27 mouse cellular contexts compared by ENCODE assay signal in the genomic region with DNA sequence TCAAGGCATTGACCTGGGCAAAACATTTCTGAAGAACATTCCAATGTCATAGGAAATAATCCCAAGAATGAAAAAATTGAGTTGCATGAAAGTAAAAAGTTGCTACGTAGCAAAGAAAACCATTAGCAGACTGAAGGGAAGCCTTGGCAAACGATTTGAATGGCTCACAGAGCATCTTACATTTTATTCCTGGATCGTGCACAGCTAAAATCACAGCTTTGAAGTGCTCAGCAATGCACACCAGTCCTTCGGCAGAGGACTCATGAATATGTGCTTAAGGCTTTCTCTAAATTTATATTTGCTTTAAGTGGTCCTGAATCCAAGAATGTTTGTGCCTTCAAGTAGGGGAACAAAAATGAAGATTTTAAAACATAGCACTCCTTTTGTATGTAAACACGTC.
"Had no signal": no experiment of that assay in that cellular context is flagged by ENCODE, and none has a peak within 500 bp of the region (broad histone marks: within the 10 kb centered on the region; RNA-seq: fewer than 3 reads in every experiment).

No protein-coding gene starts in this region.

- H3K4me3 ChIP-seq: embryonic facial prominence, embryonic 10.5 days; embryonic facial prominence, embryonic 12.5 days; embryonic facial prominence, embryonic 13.5 days; embryonic facial prominence, embryonic 15.5 days; erythroblast, embryonic 14.5 days; forebrain, embryonic 10.5 days; forebrain, embryonic 13.5 days; forebrain, embryonic 15.5 days; gastrocnemius, adult 2 months; heart, adult 2 months had no signal

- DNase-seq: cerebellum, adult 18-20 months; cerebellum, adult 2 months; cerebellum, adult 8-10 months; cerebellum, adult 9-10 months; cerebellum, adult 9-11 months; cerebellum, postnatal 10 days; cerebellum, postnatal 14 days; cerebellum, postnatal 25 days; cerebellum, postnatal 36 days; embryo, embryonic 11 days; gastrocnemius, adult 2 months; gastrocnemius, postnatal 10 days; gastrocnemius, postnatal 14 days; gastrocnemius, postnatal 25 days; gastrocnemius, postnatal 36 days; heart, adult 18-20 months; heart, adult 2 months had no signal

- H3K9ac ChIP-seq: embryonic facial prominence, embryonic 12.5 days; embryonic facial prominence, embryonic 13.5 days; embryonic facial prominence, embryonic 15.5 days; forebrain, embryonic 13.5 days; forebrain, embryonic 15.5 days had no signal

- ATAC-seq: forebrain, embryonic 13.5 days; forebrain, embryonic 14.5 days; forebrain, embryonic 15.5 days; forebrain, embryonic 16.5 days had no signal

- H3K4me1 ChIP-seq: embryonic facial prominence, embryonic 10.5 days; embryonic facial prominence, embryonic 12.5 days; forebrain, embryonic 10.5 days had no signal

- H3K9me3 ChIP-seq: embryonic facial prominence, embryonic 10.5 days; embryonic facial prominence, embryonic 12.5 days; embryonic facial prominence, embryonic 13.5 days; embryonic facial prominence, embryonic 15.5 days; forebrain, embryonic 10.5 days; forebrain, embryonic 13.5 days; forebrain, embryonic 15.5 days had no signal

- H3K36me3 ChIP-seq: embryonic facial prominence, embryonic 10.5 days; embryonic facial prominence, embryonic 12.5 days; embryonic facial prominence, embryonic 13.5 days; embryonic facial prominence, embryonic 15.5 days; forebrain, embryonic 10.5 days; forebrain, embryonic 15.5 days had no signal

- H3K27me3 ChIP-seq: embryonic facial prominence, embryonic 12.5 days; embryonic facial prominence, embryonic 15.5 days; forebrain, embryonic 13.5 days; forebrain, embryonic 15.5 days had no signal

- H3K4me2 ChIP-seq: embryonic facial prominence, embryonic 12.5 days; embryonic facial prominence, embryonic 13.5 days; embryonic facial prominence, embryonic 15.5 days; forebrain, embryonic 13.5 days; forebrain, embryonic 15.5 days had no signal

- H3K27ac ChIP-seq: embryonic facial prominence, embryonic 10.5 days; embryonic facial prominence, embryonic 12.5 days; embryonic facial prominence, embryonic 13.5 days; embryonic facial prominence, embryonic 15.5 days; forebrain, embryonic 10.5 days; forebrain, embryonic 13.5 days; forebrain, embryonic 15.5 days; gastrocnemius, adult 2 months; heart, adult 2 months had no signal
